Mouse (Mus musculus): ENCODE measurements around the gene Zfp764. TPM values are rescaled to one million over a fixed set of nuclear protein-coding genes. Genes with fewer than 3 reads are reported as not detected.
A peak's percentile ranks its signal among the peaks of the same experiment; 100 is the strongest.
"Not testable (repeated sequence)": the region's sequence is repeated elsewhere in the genome, so short reads cannot be mapped to it uniquely, and the experiment has no call there.

The Zfp764 gene
- total RNA-seq, 1 experiment, result 3.3 TPM

DNA sequence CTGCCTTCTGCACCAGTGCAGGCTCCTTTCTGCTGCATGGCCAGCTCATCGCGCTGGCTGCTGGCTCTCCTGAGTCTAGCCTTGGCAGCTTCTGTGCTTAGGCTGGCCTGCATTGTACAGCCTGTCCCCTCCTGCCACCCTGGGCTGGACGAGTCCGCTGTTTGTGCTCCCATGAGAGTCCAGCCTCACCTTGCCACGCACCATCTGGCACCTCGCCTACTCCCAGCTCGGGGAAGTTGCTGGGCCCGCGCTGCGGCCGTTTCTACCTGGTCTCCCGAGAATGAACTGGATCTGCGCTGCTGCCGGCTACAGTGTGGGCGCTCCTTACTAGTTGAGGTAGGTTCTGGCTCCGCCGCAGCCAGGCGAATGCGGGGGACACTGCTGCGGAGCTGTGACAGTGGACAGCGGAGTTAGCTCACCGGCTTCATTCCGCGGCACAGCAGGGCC lies 43.1 kb downstream of the Zfp764 start:
- in situ Hi-C loops (cut with MboI; ENCODE audit: low sequenced_read_pairs in 2 of 2, unreplicated experiment in 2 of 2), result no loop called here
- Histone ChIP-seq H3K4me3 (ENCODE audit: insufficient read depth in 1 of 2, low read depth in 1 of 2, low read length in 2 of 2, poor library complexity in 1 of 2, severe bottlenecking in 1 of 2) (peak overlapping the region; percentile 48 to 59), H3K9ac (ENCODE audit: insufficient read depth, low read depth, low read length, poor library complexity, severe bottlenecking) (peak overlapping the region; percentile 49), H3K4me1 (ENCODE audit: control insufficient read depth in 2 of 2, insufficient read depth in 2 of 2, low read length in 2 of 2, poor library complexity in 1 of 2) (peaks cover 0 to 4% of the 10 kb centered on the region in 2 experiments; a peak in 1 of 4 replicates), H3K9me3 (ENCODE audit: control insufficient read depth, insufficient read depth, low read depth, low read length) (no peaks in the 10 kb centered on the region), H3K27ac (ENCODE audit: insufficient read depth, low read depth, low read length, poor library complexity, severe bottlenecking) (no peak overlapping the region), H3K36me3 (ENCODE audit: control insufficient read depth, insufficient read depth, low read length, poor library complexity, severe bottlenecking) (no peaks in the 10 kb centered on the region)
- no peak for TF ChIP-seq HCFC1 (IDR thresholded peaks at IDR 0.05; ENCODE audit: borderline replicate concordance, insufficient read depth, low read length)
- TF ChIP-seq CHD2 (IDR thresholded peaks at IDR 0.05; ENCODE audit: low read depth, low read length), result no peak
- no peak for TF ChIP-seq MAFK (IDR thresholded peaks at IDR 0.05; ENCODE audit: insufficient read depth, low read depth, low read length)
- TF ChIP-seq ZC3H11A (IDR thresholded peaks at IDR 0.05; ENCODE audit: borderline replicate concordance, low read depth, low read length), result no peak
- no peak for TF ChIP-seq ZNF384 (IDR thresholded peaks at IDR 0.05; ENCODE audit: low read depth, low read length)
- DNase-seq (ENCODE audit: low read depth, low spot score), result no peak

GRCm38 (mm10) chr7:127362418-127362817 lies 44.2 kb downstream of the Zfp764 start:
- H3K27ac ChIP-seq (ENCODE audit: insufficient read depth, low read depth, low read length, poor library complexity, severe bottlenecking); H3K4me3 ChIP-seq (ENCODE audit: insufficient read depth in 1 of 2, low read depth in 1 of 2, low read length in 2 of 2, poor library complexity in 1 of 2, severe bottlenecking in 1 of 2); H3K9ac ChIP-seq (ENCODE audit: insufficient read depth, low read depth, low read length, poor library complexity, severe bottlenecking); H3K9me3 ChIP-seq (ENCODE audit: control insufficient read depth, insufficient read depth, low read depth, low read length); DNase-seq (ENCODE audit: low read depth, low spot score); H3K4me1 ChIP-seq (ENCODE audit: control insufficient read depth in 2 of 2, insufficient read depth in 2 of 2, low read length in 2 of 2, poor library complexity in 1 of 2); in situ Hi-C loops (cut with MboI; ENCODE audit: low sequenced_read_pairs in 2 of 2, unreplicated experiment in 2 of 2); H3K36me3 ChIP-seq (ENCODE audit: control insufficient read depth, insufficient read depth, low read length, poor library complexity, severe bottlenecking): not testable (repeated sequence)
- TF ChIP-seq ZC3H11A (IDR thresholded peaks at IDR 0.05; ENCODE audit: borderline replicate concordance, low read depth, low read length), result peak; percentile 39; the same call in 1 of the 2 replicates

- H3K4me3 ChIP-seq (ENCODE audit: insufficient read depth in 1 of 2, low read depth in 1 of 2, low read length in 2 of 2, poor library complexity in 1 of 2, severe bottlenecking in 1 of 2), result no peak overlapping the region
- no peak overlapping the region for H3K9ac ChIP-seq (ENCODE audit: insufficient read depth, low read depth, low read length, poor library complexity, severe bottlenecking)
- TF ChIP-seq HCFC1 (IDR thresholded peaks at IDR 0.05; ENCODE audit: borderline replicate concordance, insufficient read depth, low read length) (no peak), ZC3H11A (IDR thresholded peaks at IDR 0.05; ENCODE audit: borderline replicate concordance, low read depth, low read length) (no peak), MAFK (IDR thresholded peaks at IDR 0.05; ENCODE audit: insufficient read depth, low read depth, low read length) (no peak), ZNF384 (IDR thresholded peaks at IDR 0.05; ENCODE audit: low read depth, low read length) (no peak), CHD2 (IDR thresholded peaks at IDR 0.05; ENCODE audit: low read depth, low read length) (no peak)
- H3K36me3 ChIP-seq (ENCODE audit: control insufficient read depth, insufficient read depth, low read length, poor library complexity, severe bottlenecking), result no peaks in the 10 kb centered on the region
- H3K27ac ChIP-seq (ENCODE audit: insufficient read depth, low read depth, low read length, poor library complexity, severe bottlenecking), result no peak overlapping the region
- no peak for DNase-seq (ENCODE audit: low read depth, low spot score)
- in situ Hi-C loops (cut with MboI; ENCODE audit: low sequenced_read_pairs in 2 of 2, unreplicated experiment in 2 of 2), result no loop called here
- H3K4me1 ChIP-seq (ENCODE audit: control insufficient read depth in 2 of 2, insufficient read depth in 2 of 2, low read length in 2 of 2, poor library complexity in 1 of 2), result peaks cover 0 to 4% of the 10 kb centered on the region in 2 experiments; a peak in 1 of 4 replicates
- H3K9me3 ChIP-seq (ENCODE audit: control insufficient read depth, insufficient read depth, low read depth, low read length), result no peaks in the 10 kb centered on the region
Observed at GRCm38 (mm10) chr7:127361449-127361848, 45.2 kb downstream of the Zfp764 start.

DNA sequence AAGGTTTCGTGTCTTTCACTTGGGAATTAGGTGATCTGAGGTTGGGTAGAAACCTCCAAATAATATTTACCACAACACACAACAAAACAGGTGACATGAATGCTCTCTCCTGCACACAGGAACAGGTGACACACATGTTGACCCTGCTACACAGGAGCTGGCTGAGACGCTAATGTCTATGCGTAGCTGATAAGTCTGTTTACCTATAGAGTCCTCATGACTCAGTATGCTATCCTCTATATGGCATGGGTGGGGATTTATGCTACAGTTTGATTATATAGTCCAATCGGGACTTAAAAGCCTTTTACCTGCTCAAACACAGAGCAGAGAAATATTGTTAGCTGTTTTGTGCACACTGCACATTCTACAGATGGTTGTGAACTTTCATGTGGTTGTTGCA lies 46.4 kb downstream of the Zfp764 start:
- H3K4me1 ChIP-seq (ENCODE audit: control insufficient read depth in 2 of 2, insufficient read depth in 2 of 2, low read length in 2 of 2, poor library complexity in 1 of 2), result peaks cover 0 to 4% of the 10 kb centered on the region in 2 experiments; a peak in 1 of 4 replicates
- H3K27ac ChIP-seq (ENCODE audit: insufficient read depth, low read depth, low read length, poor library complexity, severe bottlenecking), result no peak overlapping the region
- no peaks in the 10 kb centered on the region for H3K36me3 ChIP-seq (ENCODE audit: control insufficient read depth, insufficient read depth, low read length, poor library complexity, severe bottlenecking)
- in situ Hi-C loops (cut with MboI; ENCODE audit: low sequenced_read_pairs in 2 of 2, unreplicated experiment in 2 of 2), result no loop called here
- DNase-seq (ENCODE audit: low read depth, low spot score), result no peak
- no peak overlapping the region for H3K4me3 ChIP-seq (ENCODE audit: insufficient read depth in 1 of 2, low read depth in 1 of 2, low read length in 2 of 2, poor library complexity in 1 of 2, severe bottlenecking in 1 of 2)
- TF ChIP-seq ZC3H11A (IDR thresholded peaks at IDR 0.05; ENCODE audit: borderline replicate concordance, low read depth, low read length) (no peak), ZNF384 (IDR thresholded peaks at IDR 0.05; ENCODE audit: low read depth, low read length) (no peak), CHD2 (IDR thresholded peaks at IDR 0.05; ENCODE audit: low read depth, low read length) (no peak), HCFC1 (IDR thresholded peaks at IDR 0.05; ENCODE audit: borderline replicate concordance, insufficient read depth, low read length) (no peak), MAFK (IDR thresholded peaks at IDR 0.05; ENCODE audit: insufficient read depth, low read depth, low read length) (no peak)
- no peak overlapping the region for H3K9ac ChIP-seq (ENCODE audit: insufficient read depth, low read depth, low read length, poor library complexity, severe bottlenecking)
- no peaks in the 10 kb centered on the region for H3K9me3 ChIP-seq (ENCODE audit: control insufficient read depth, insufficient read depth, low read depth, low read length)

DNA sequence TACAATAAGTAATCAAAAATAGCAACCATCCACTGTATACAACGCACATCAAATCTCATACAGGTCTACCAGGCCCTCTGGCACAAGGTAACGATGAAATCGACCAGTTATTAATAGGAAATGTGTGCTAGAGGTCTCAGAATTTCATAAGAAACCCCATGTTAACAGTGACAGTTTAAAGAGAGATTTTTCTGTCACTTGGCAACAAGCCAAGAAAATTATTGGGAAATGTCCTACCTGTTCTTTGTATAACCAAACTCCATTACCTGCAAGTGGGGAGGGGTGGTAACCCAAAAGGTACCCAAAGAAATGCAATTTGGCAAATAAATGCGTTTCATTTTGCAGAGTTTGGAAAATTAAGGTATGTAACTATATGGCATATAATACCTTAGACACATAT lies 48.1 kb downstream of the Zfp764 start:
- H3K27ac ChIP-seq (ENCODE audit: insufficient read depth, low read depth, low read length, poor library complexity, severe bottlenecking), result no peak overlapping the region
- no peak overlapping the region for H3K9ac ChIP-seq (ENCODE audit: insufficient read depth, low read depth, low read length, poor library complexity, severe bottlenecking)
- H3K4me1 ChIP-seq (ENCODE audit: control insufficient read depth in 2 of 2, insufficient read depth in 2 of 2, low read length in 2 of 2, poor library complexity in 1 of 2), result peaks cover 0 to 4% of the 10 kb centered on the region in 2 experiments; a peak in 1 of 4 replicates
- H3K4me3 ChIP-seq (ENCODE audit: insufficient read depth in 1 of 2, low read depth in 1 of 2, low read length in 2 of 2, poor library complexity in 1 of 2, severe bottlenecking in 1 of 2), result no peak overlapping the region
- H3K36me3 ChIP-seq (ENCODE audit: control insufficient read depth, insufficient read depth, low read length, poor library complexity, severe bottlenecking), result no peaks in the 10 kb centered on the region
- in situ Hi-C loops (cut with MboI; ENCODE audit: low sequenced_read_pairs in 2 of 2, unreplicated experiment in 2 of 2), result no loop called here
- DNase-seq (ENCODE audit: low read depth, low spot score), result no peak
- no peak for TF ChIP-seq MAFK (IDR thresholded peaks at IDR 0.05; ENCODE audit: insufficient read depth, low read depth, low read length)
- TF ChIP-seq CHD2 (IDR thresholded peaks at IDR 0.05; ENCODE audit: low read depth, low read length), result no peak
- TF ChIP-seq HCFC1 (IDR thresholded peaks at IDR 0.05; ENCODE audit: borderline replicate concordance, insufficient read depth, low read length), result no peak
- no peak for TF ChIP-seq ZNF384 (IDR thresholded peaks at IDR 0.05; ENCODE audit: low read depth, low read length)
- TF ChIP-seq ZC3H11A (IDR thresholded peaks at IDR 0.05; ENCODE audit: borderline replicate concordance, low read depth, low read length), result no peak
- H3K9me3 ChIP-seq (ENCODE audit: control insufficient read depth, insufficient read depth, low read depth, low read length), result no peaks in the 10 kb centered on the region
